Mouse (Mus musculus) embryo, embryonic 10 days (tissue): ENCODE measurements around the gene Asic4.

Experiments used
- DNase-seq: peaks from one replicate; pipeline ENCODE4 v3.0.0-alpha.2; 2015; ENCODE audit warnings: low spot score

Asic4 gene

GRCm38 (mm10) chr1:75502945-75503650 lies 52.9 kb downstream of the Asic4 start:
- DNase-seq = no peak

- DNase-seq = no peak
Measured at GRCm38 (mm10) chr1:75503651-75503980, 53.4 kb downstream of the Asic4 start.

- DNase-seq = no peak
Measured at GRCm38 (mm10) chr1:75504256-75505045, 54.2 kb downstream of the Asic4 start.

GRCm38 (mm10) chr1:75505159-75505955 lies 55.1 kb downstream of the Asic4 start:
- DNase-seq = peak; percentile 71

DNA sequence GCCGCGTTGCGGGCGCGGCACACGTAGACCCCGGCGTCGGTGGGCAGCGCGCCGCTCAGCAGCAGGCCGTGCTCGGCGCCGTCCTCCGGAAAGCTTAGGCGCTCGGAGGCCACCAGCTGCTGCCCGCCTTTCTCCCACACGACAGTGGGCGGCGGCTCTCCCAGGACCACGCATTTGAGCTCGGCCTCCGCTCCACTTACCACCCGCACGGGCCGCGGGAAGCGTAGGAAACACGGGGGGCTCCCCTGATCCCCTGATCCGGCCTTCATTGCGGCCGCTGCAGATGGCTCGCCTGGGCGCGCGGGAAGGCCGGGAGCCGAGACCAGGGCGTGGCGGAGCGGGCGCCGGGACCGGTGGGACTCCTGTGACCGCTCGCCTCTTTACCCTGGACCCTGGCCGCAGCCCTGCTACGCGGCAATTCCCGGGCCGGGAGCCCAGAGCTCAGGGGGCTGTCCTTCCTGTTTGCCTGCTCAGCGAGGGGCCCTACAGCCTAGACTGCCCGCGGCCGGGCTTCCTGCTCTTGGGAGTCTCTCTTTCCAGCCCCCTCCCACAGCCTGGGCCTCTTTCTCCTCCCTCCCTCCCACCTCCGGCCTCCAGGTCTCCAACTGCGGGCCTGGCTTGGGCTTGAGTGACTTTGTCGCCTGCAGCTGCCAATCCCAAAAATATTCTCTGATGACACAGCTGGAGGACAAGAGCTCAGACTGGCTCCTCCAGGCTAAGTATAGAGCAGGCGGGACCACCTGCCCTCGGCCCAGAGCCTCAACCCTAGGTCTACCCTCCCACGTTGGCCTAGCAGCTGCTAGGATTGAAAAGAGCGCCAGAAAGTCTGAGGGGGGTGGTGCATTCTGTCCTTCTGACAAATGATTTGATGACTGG lies 56.0 kb downstream of the Asic4 start, which contains the start of gene Obsl1:
Gene Obsl1, minus strand, starts transcription at position 497 of the 876 bp plus-strand sequence.
- DNase-seq = peak; percentile 84

GRCm38 (mm10) chr1:75507006-75507405 lies 56.8 kb downstream of the Asic4 start, which contains the start of gene Inha:
Gene Inha, plus strand, starts transcription at chr1:75507077.
- no peak for DNase-seq

DNA sequence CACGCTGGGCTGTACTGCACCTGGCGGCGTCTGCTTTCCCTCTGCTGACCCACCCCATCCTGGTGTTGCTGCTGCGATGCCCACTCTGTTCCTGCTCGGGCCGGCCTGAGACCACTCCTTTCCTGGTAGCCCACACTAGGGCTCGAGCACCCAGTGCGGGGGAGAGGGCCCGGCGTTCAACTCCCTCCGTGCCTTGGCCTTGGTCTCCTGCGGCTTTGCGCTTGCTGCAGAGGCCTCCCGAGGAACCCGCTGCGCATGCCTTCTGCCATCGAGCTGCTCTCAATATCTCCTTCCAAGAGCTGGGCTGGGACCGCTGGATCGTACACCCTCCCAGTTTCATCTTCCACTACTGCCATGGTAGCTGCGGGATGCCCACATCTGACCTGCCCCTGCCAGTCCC lies 59.4 kb downstream of the Asic4 start:
- no peak for DNase-seq

- no peak for DNase-seq
Measured at GRCm38 (mm10) chr1:75510154-75510553, 59.9 kb downstream of the Asic4 start.

GRCm38 (mm10) chr1:75511437-75512210 lies 61.4 kb downstream of the Asic4 start:
- peak; percentile 29 for DNase-seq

DNA sequence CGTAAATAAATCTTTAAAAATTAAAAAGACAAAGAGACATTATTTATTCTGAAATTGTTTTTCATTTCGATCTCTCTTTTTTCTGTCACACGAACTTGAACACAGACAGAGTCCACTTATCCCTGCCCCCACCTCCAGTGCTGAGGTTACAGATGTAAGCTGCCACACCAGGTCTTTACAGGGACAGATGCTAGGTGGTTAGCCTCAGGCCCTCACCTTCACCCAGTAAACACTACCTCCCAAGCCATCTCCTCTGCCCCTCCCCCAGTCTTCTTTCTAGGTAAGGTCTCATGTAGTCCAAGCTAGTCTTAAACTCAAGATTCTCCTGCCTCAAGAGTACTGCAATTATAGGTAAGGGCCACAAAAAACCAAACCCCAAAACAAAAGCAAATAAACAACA lies 62.3 kb downstream of the Asic4 start:
- no peak for DNase-seq

DNA sequence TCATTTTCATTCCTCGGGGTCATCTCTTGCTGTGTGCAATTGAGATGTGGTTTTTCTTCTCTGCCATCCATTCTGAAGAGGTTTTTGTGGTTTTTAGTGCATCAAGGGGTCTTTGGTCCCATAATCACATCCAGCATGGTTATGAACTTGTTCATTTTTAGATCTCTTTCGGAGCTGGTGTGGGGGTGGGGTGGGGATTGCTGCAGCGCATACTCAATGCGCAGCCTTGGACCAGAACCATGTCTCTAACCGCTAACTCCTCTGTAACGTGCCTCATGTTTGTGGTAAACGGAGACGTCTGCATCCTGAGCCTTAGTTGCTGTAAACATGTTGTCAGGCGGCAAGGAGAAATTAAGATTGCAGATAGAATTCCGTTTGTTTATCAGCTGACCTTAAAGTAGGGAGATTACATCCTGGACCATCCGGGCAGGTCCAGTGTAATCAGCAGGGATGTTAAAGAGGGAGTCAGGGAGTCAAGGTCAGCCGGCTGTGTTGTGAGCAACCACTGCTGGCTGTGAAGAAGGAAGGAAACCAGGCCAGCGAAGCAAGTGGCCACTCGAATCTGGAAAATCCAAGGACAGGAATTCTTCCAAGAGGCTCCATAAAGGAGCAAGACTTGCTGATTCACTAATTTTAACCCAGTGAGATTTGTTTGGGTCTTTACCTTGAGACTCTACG lies 66.6 kb downstream of the Asic4 start:
- DNase-seq = no peak

- peak; percentile 45 for DNase-seq
Measured at GRCm38 (mm10) chr1:75517984-75518383, 67.7 kb downstream of the Asic4 start.

DNA sequence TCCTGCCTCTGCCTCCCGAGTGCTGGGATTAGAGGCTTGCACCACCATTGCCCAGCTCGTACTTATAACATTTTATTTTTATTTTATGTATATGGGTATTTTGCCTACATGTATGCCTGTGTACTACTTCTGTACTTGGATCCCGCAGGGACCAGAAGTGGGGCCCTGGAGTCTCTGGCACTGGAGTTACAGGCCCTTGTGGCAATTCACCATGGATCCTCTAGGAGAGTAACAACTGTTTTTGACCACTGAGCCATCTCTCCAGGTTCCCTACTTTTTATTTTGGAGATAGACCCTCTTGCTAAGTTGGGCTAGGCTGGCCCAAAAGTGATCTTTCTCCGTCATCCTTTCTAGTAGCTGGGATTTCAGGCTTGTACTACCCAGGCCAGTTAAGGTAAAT lies 68.2 kb downstream of the Asic4 start:
- no peak for DNase-seq

GRCm38 (mm10) chr1:75519576-75519975 lies 69.3 kb downstream of the Asic4 start:
- no peak for DNase-seq

GRCm38 (mm10) chr1:75521321-75522031 lies 71.2 kb downstream of the Asic4 start, which contains the start of gene Stk11ip:
Gene Stk11ip, plus strand, starts transcription at chr1:75521529.
- peak; percentile 98 for DNase-seq
